Mouse (Mus musculus) neural tube, embryonic 11.5 days (tissue): ENCODE data around the gene Adcy7. TPM values are rescaled to one million over a fixed set of nuclear protein-coding genes. Genes with fewer than 3 reads are reported as not detected.

ENCODE experiments used
- ATAC-seq: fragments of 200-750 bp; cut with Nextera tagmentation; 2 replicates; pipeline ENCODE4 v1.8.0; 2017; ENCODE audit warnings: moderate number of reproducible peaks, mild to moderate bottlenecking, moderate TSS enrichment, moderate library complexity; ENCODE audit not compliant: insufficient read depth, low FRiP score, low TSS enrichment
- DNase-seq: peaks from one replicate; pipeline ENCODE4 v3.0.0-alpha.2; 2015; ENCODE audit warnings: low spot score
- H3K27ac ChIP-seq: fragments of 300-500 bp; sonication (generic); 2 replicates; pipeline ENCODE4 v1.5.1; 2014; ENCODE audit warnings: low read depth, mild to moderate bottlenecking, low read length
- H3K27me3 ChIP-seq: fragments of 300-500 bp; sonication (generic); 2 replicates; pipeline ENCODE4 v1.6.1; 2014; ENCODE audit warnings: mild to moderate bottlenecking, low read length, mixed read lengths; ENCODE audit not compliant: control insufficient read depth, insufficient read depth
- H3K36me3 ChIP-seq: fragments of 300-500 bp; sonication (generic); 2 replicates; pipeline ENCODE4 v1.6.1; 2014; ENCODE audit warnings: mild to moderate bottlenecking, low read length, moderate library complexity, mixed read lengths; ENCODE audit not compliant: control insufficient read depth, insufficient read depth
- H3K4me1 ChIP-seq: fragments of 300-500 bp; sonication (generic); 2 replicates; pipeline ENCODE4 v1.6.1; 2014; ENCODE audit warnings: low read length, mixed read lengths; ENCODE audit not compliant: control insufficient read depth, insufficient read depth
- H3K4me2 ChIP-seq: fragments of 300-500 bp; sonication (generic); 2 replicates; pipeline ENCODE4 v1.6.1; 2014; ENCODE audit warnings: low read depth, mild to moderate bottlenecking, moderate library complexity
- H3K4me3 ChIP-seq: fragments of 300-500 bp; sonication (generic); 2 replicates; pipeline ENCODE4 v1.5.1; 2014; ENCODE audit warnings: low read depth, low read length
- H3K9ac ChIP-seq: fragments of 300-500 bp; sonication (generic); 2 replicates; pipeline ENCODE4 v1.6.1; 2014; ENCODE audit warnings: mild to moderate bottlenecking, low read length
- H3K9me3 ChIP-seq: fragments of 300-500 bp; sonication (generic); 2 replicates; pipeline ENCODE4 v1.6.1; 2016; ENCODE audit warnings: low read length; ENCODE audit not compliant: control insufficient read depth
- WGBS: fragments of 180-500 bp; shearing (Covaris S2); extraction: QIAGEN DNeasy Blood & Tissue Kit; methylation state at CpG from one replicate; pipeline ENCODE4 v1.1.7; 2014; 5-methylcytosine and 5-hydroxymethylcytosine counted together
- polyA plus RNA-seq: library from polyadenylated mRNA; unstranded; fragments of >200 nt; fragmentation: Nextera tagmentation; extraction: Ambion mirVana; gene quantifications from 2 replicates; pipeline ENCODE4 v1.2.1, GENCODE M21; 2014

Gene Adcy7
- polyA plus RNA-seq, 1 experiment from 2014 or later: 2.0 TPM

- Histone ChIP-seq H3K9ac (no peak overlapping the region), H3K9me3 (no peaks in the 10 kb centered on the region), H3K36me3 (peaks cover 11% of the 10 kb centered on the region), H3K4me2 (no peak overlapping the region), H3K4me1 (no peaks in the 10 kb centered on the region), H3K27ac (no peak overlapping the region), H3K27me3 (no peaks in the 10 kb centered on the region), H3K4me3 (no peak overlapping the region)
- DNase-seq: no peak
- ATAC-seq: no peak
- 92% methylated on average over 5 of the region's 5 CpGs for WGBS
Measured at GRCm38 (mm10) chr8:88325795-88326194, 53.6 kb downstream of the Adcy7 start.

- Histone ChIP-seq H3K4me3 (no peak overlapping the region), H3K9me3 (no peaks in the 10 kb centered on the region), H3K4me1 (no peaks in the 10 kb centered on the region), H3K36me3 (peaks cover 12% of the 10 kb centered on the region), H3K27ac (no peak overlapping the region), H3K9ac (no peak overlapping the region), H3K4me2 (no peak overlapping the region), H3K27me3 (no peaks in the 10 kb centered on the region)
- 98% methylated on average over 12 of the region's 12 CpGs for WGBS
- DNase-seq (no peak), ATAC-seq (no peak)
Measured at GRCm38 (mm10) chr8:88326328-88326727, 54.1 kb downstream of the Adcy7 start.

GRCm38 (mm10) chr8:88328689-88329088 is 56.5 kb downstream of the Adcy7 start:
- H3K36me3 ChIP-seq: peaks cover 18% of the 10 kb centered on the region
- H3K27ac ChIP-seq: no peak overlapping the region
- no peaks in the 10 kb centered on the region for H3K9me3 ChIP-seq
- H3K4me2 ChIP-seq: no peak overlapping the region
- no peak overlapping the region for H3K4me3 ChIP-seq
- ATAC-seq: no peak
- no peak for DNase-seq
- H3K9ac ChIP-seq: no peak overlapping the region
- H3K4me1 ChIP-seq: no peaks in the 10 kb centered on the region
- H3K27me3 ChIP-seq: no peaks in the 10 kb centered on the region
- WGBS: 88% methylated on average over 6 of the region's 6 CpGs

GRCm38 (mm10) chr8:88330816-88331215 is 58.6 kb downstream of the Adcy7 start:
- WGBS: 97% methylated on average over 3 of the region's 3 CpGs
- no peaks in the 10 kb centered on the region for H3K9me3 ChIP-seq
- ATAC-seq (no peak), DNase-seq (no peak)
- H3K4me1 ChIP-seq: no peaks in the 10 kb centered on the region
- no peak overlapping the region for H3K9ac ChIP-seq
- peaks cover 19% of the 10 kb centered on the region for H3K36me3 ChIP-seq
- H3K27ac ChIP-seq: no peak overlapping the region
- H3K27me3 ChIP-seq: no peaks in the 10 kb centered on the region
- H3K4me3 ChIP-seq: no peak overlapping the region
- no peak overlapping the region for H3K4me2 ChIP-seq

- Histone ChIP-seq H3K9me3 (no peaks in the 10 kb centered on the region), H3K27me3 (no peaks in the 10 kb centered on the region), H3K4me2 (no peak overlapping the region), H3K9ac (no peak overlapping the region), H3K4me1 (no peaks in the 10 kb centered on the region), H3K36me3 (peaks cover 20% of the 10 kb centered on the region), H3K4me3 (no peak overlapping the region), H3K27ac (no peak overlapping the region)
- DNase-seq (no peak), ATAC-seq (no peak)
- 89% methylated on average over 2 of the region's 2 CpGs for WGBS
Measured at GRCm38 (mm10) chr8:88334384-88334783, 62.2 kb downstream of the Adcy7 start.

- Histone ChIP-seq H3K4me3 (no peak overlapping the region), H3K4me2 (no peak overlapping the region), H3K36me3 (peaks cover 23% of the 10 kb centered on the region), H3K9ac (no peak overlapping the region), H3K9me3 (no peaks in the 10 kb centered on the region), H3K4me1 (no peaks in the 10 kb centered on the region), H3K27ac (no peak overlapping the region), H3K27me3 (no peaks in the 10 kb centered on the region)
- WGBS: 86% methylated on average over 3 of the region's 3 CpGs
- ATAC-seq: no peak
- no peak for DNase-seq
Measured at GRCm38 (mm10) chr8:88334975-88335374, 62.8 kb downstream of the Adcy7 start.

GRCm38 (mm10) chr8:88339221-88339620 is 67.0 kb downstream of the Adcy7 start:
- Histone ChIP-seq H3K36me3 (peaks cover 21% of the 10 kb centered on the region), H3K4me1 (no peaks in the 10 kb centered on the region), H3K4me3 (no peak overlapping the region), H3K4me2 (no peak overlapping the region), H3K9me3 (no peaks in the 10 kb centered on the region), H3K27me3 (no peaks in the 10 kb centered on the region), H3K27ac (no peak overlapping the region), H3K9ac (no peak overlapping the region)
- ATAC-seq (no peak), DNase-seq (no peak)
- WGBS: 83% methylated on average over 3 of the region's 3 CpGs

DNA sequence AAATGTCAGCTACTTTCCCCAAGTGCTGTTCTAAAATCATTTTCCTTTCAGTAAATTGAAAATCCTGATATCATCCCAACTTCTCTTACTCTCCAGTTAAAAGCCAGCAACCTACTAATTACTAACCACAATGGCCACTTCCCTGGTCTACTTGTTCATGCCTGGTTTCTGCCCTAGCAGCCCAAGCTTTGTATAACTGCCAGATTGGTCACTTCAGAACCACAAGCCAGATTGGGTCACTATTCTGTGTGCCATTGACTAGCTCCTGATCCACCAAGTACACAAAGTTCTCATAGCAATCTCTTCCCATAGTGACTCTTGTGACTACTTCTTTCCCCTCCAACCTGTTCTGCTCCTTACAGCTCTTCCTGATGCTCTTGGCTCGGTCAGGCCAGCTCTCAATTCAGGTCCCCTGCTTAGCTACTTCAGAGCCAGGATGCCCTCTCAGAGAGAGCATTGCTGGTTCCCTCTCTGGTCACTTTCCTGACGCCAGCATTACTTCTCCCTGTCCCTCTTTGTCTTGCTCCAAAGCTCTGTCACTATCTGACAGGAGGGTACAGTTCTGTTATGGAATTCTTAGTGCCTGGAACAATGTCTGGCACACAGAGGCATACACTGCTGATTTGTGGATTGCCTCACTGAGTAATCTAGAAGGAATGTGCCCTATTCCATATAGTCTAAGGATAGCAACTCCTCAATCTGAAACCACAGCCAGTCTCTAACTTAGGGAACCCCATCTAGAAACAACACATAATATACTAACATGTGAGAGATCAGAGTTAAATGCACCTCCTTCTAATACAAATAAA is 67.9 kb downstream of the Adcy7 start:
- H3K4me2 ChIP-seq: no peak overlapping the region
- H3K36me3 ChIP-seq: peaks cover 22% of the 10 kb centered on the region
- H3K4me1 ChIP-seq: no peaks in the 10 kb centered on the region
- H3K4me3 ChIP-seq: no peak overlapping the region
- 89% methylated on average over 2 of the region's 2 CpGs for WGBS
- ATAC-seq (no peak), DNase-seq (no peak)
- H3K9ac ChIP-seq: no peak overlapping the region
- H3K9me3 ChIP-seq: no peaks in the 10 kb centered on the region
- H3K27ac ChIP-seq: no peak overlapping the region
- H3K27me3 ChIP-seq: no peaks in the 10 kb centered on the region

DNA sequence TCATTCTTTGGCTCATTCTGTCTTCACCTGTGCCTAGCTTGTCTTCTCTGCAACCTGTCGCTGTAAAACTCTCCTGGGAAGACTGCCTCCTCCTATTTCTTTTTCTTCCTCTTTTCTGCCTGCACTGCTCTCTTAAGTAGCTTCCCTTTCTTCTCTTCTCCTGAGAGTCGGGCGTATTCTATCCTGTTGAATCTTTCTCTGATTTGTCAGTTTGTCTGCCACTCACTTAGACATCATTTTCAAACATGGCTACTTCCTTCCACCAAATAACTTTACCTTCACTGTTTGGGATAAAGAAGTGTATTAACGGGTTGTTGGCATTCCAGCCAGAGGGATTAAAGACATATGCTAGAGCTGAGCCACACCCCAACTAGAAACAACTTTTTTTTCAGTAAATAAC is 69.8 kb downstream of the Adcy7 start:
- 92% methylated on average over 4 of the region's 4 CpGs for WGBS

More for the DNA sequence above, 69.8 kb downstream of the Adcy7 start:
- no peak overlapping the region for H3K9ac ChIP-seq
- no peaks in the 10 kb centered on the region for H3K27me3 ChIP-seq
- H3K4me1 ChIP-seq: no peaks in the 10 kb centered on the region
- H3K4me2 ChIP-seq: no peak overlapping the region
- peaks cover 20% of the 10 kb centered on the region for H3K36me3 ChIP-seq
- H3K27ac ChIP-seq: no peak overlapping the region
- H3K4me3 ChIP-seq: no peak overlapping the region
- no peaks in the 10 kb centered on the region for H3K9me3 ChIP-seq
- ATAC-seq (no peak), DNase-seq (no peak)
